Mouse (Mus musculus): ENCODE measurements around the gene Trim10. TPM values are rescaled to one million over a fixed set of nuclear protein-coding genes. Genes with fewer than 3 reads are reported as not detected.
"Not testable (repeated sequence)": the region's sequence is repeated elsewhere in the genome, so short reads cannot be mapped to it uniquely, and the experiment has no call there.

The Trim10 gene
- polyA plus RNA-seq (2014; fragmentation: Nextera tagmentation; extraction: Ambion mirVana) = 28.7 and 32.3 TPM in 2 replicates

- peak within 1 kb of the TSS; percentile 39 for H3K4me3 ChIP-seq (ENCODE audit: low read depth, low read length)
Observed at GRCm38 (mm10) chr17:36869284-36869954, at the start of gene Trim10. Trim10 (plus strand) TSS chr17:36869574.

DNA sequence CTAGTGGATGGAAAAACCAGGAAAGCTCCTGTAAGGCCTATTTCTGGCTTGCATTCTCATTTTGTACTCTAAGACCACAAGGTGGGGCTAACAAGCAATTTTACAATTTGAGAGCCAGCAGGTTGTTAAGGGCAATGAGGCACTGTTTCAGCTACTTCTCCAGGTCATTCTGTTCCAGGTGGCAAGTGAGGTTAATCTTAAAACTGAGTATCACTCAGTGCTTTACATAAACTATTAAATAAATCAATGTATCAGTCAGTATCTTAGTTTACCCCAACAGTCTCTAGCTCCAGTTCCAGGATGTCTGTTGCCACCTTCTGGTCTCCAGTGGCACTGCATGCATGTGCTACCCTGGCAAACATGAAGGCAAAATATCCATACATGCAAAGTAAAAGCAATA, 45.4 kb upstream of the Trim10 start:
- Histone ChIP-seq H3K4me3 (ENCODE audit: low read depth, low read length) (no peak overlapping the region), H3K4me2 (no peak overlapping the region), H3K36me3 (ENCODE audit: control insufficient read depth, insufficient read depth, low read length) (no peaks in the 10 kb centered on the region), H3K9ac (ENCODE audit: low read depth, low read length) (no peak overlapping the region), H3K27me3 (ENCODE audit: control insufficient read depth, insufficient read depth, low read length) (no peaks in the 10 kb centered on the region), H3K4me1 (ENCODE audit: control insufficient read depth, insufficient read depth, low read length) (no peaks in the 10 kb centered on the region), H3K9me3 (replicated peaks; ENCODE audit: control insufficient read depth, low read length) (no peaks in the 10 kb centered on the region), H3K27ac (ENCODE audit: low read depth, low read length) (no peak overlapping the region)
- ATAC-seq (replicated peaks; ENCODE audit: insufficient number of reproducible peaks, low FRiP score, low TSS enrichment) = 0 out of 2 replicates have a peak, but pooled peaks have one; percentile 4

More at GRCm38 (mm10) chr17:36869284-36869954, at the start of gene Trim10:
- 66% methylated on average over 4 of the region's 4 CpGs for WGBS (ENCODE audit: insufficient replicate concordance)
- H3K9me3 ChIP-seq (replicated peaks; ENCODE audit: control insufficient read depth, low read length) = no peaks in the 10 kb centered on the region
- H3K27ac ChIP-seq (ENCODE audit: low read depth, low read length) = peak within 1 kb of the TSS; percentile 70
- no peaks in the 10 kb centered on the region for H3K36me3 ChIP-seq (ENCODE audit: control insufficient read depth, insufficient read depth, low read length)
- H3K27me3 ChIP-seq (ENCODE audit: control insufficient read depth, insufficient read depth, low read length) = peaks cover 31% of the 10 kb centered on the region
- H3K9ac ChIP-seq (ENCODE audit: low read depth, low read length) = peak within 1 kb of the TSS; percentile 62
- ATAC-seq (replicated peaks; ENCODE audit: insufficient number of reproducible peaks, low FRiP score, low TSS enrichment) = peak; percentile 91
- peak within 1 kb of the TSS; percentile 29 for H3K4me2 ChIP-seq
- peaks cover 3% of the 10 kb centered on the region; the same call in 1 of the 2 replicates for H3K4me1 ChIP-seq (ENCODE audit: control insufficient read depth, insufficient read depth, low read length)

DNA sequence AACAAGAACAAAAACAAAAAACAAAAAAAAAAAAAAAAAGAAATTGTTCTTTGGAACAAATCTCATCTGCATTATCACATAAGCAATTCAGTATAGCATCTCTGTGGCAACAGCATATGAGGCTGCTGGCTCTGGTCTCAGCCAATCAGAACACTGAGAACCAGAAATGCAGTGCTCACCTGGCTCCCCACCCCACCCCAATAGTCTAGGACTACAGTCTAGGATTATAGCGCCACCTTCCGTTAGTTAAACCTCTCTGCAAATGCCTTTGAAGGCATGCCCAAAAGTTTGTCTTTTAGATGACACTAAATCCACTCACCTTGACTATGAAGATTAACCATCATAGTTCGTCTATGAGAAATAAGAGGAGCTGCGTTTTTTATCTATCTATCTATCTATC, 43.8 kb upstream of the Trim10 start:
- Histone ChIP-seq H3K4me1 (ENCODE audit: control insufficient read depth, insufficient read depth, low read length) (no peaks in the 10 kb centered on the region), H3K36me3 (ENCODE audit: control insufficient read depth, insufficient read depth, low read length) (no peaks in the 10 kb centered on the region), H3K27ac (ENCODE audit: low read depth, low read length) (no peak overlapping the region), H3K27me3 (ENCODE audit: control insufficient read depth, insufficient read depth, low read length) (no peaks in the 10 kb centered on the region), H3K9me3 (replicated peaks; ENCODE audit: control insufficient read depth, low read length) (no peaks in the 10 kb centered on the region), H3K4me2 (no peak overlapping the region), H3K9ac (ENCODE audit: low read depth, low read length) (no peak overlapping the region), H3K4me3 (ENCODE audit: low read depth, low read length) (no peak overlapping the region)
- WGBS (ENCODE audit: insufficient replicate concordance) = 19% methylated on average over 4 of the region's 4 CpGs
- ATAC-seq (replicated peaks; ENCODE audit: insufficient number of reproducible peaks, low FRiP score, low TSS enrichment) = no peak

DNA sequence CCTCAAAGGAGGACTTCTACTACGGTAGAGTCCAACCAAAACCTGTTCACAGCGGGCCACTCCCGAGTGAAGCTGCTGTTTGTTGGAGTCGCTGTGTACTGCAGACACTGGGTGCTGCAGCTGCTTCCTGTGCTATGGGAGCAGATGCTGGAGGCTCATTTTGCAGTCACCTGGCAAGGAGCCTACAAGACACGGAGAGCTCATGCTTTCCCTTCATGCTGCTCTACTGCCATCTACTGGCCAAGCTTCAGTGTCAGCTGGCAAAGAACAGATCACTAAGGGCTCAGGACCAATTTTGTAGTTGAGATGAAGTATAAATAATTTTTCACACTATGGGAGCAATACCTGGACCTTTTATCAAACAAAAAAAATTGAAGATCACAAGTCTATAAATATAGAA, 43.4 kb upstream of the Trim10 start:
- 0 out of 2 replicates have a peak, but pooled peaks have one; percentile 31 for ATAC-seq (replicated peaks; ENCODE audit: insufficient number of reproducible peaks, low FRiP score, low TSS enrichment)
- not testable (repeated sequence) for H3K27ac ChIP-seq (ENCODE audit: low read depth, low read length); H3K4me1 ChIP-seq (ENCODE audit: control insufficient read depth, insufficient read depth, low read length); H3K9me3 ChIP-seq (replicated peaks; ENCODE audit: control insufficient read depth, low read length); H3K36me3 ChIP-seq (ENCODE audit: control insufficient read depth, insufficient read depth, low read length); H3K4me2 ChIP-seq; H3K9ac ChIP-seq (ENCODE audit: low read depth, low read length); H3K4me3 ChIP-seq (ENCODE audit: low read depth, low read length); H3K27me3 ChIP-seq (ENCODE audit: control insufficient read depth, insufficient read depth, low read length)
- 21% methylated on average over 5 of the region's 5 CpGs for WGBS (ENCODE audit: insufficient replicate concordance)

- H3K27ac ChIP-seq (ENCODE audit: low read depth, low read length) = no peak overlapping the region
- H3K4me1 ChIP-seq (ENCODE audit: control insufficient read depth, insufficient read depth, low read length) = no peaks in the 10 kb centered on the region
- H3K36me3 ChIP-seq (ENCODE audit: control insufficient read depth, insufficient read depth, low read length) = no peaks in the 10 kb centered on the region
- no peak for ATAC-seq (replicated peaks; ENCODE audit: insufficient number of reproducible peaks, low FRiP score, low TSS enrichment)
- no peaks in the 10 kb centered on the region for H3K27me3 ChIP-seq (ENCODE audit: control insufficient read depth, insufficient read depth, low read length)
- H3K9me3 ChIP-seq (replicated peaks; ENCODE audit: control insufficient read depth, low read length) = no peaks in the 10 kb centered on the region
- 81% methylated on average over 2 of the region's 2 CpGs for WGBS (ENCODE audit: insufficient replicate concordance)
- no peak overlapping the region for H3K4me2 ChIP-seq
- H3K4me3 ChIP-seq (ENCODE audit: low read depth, low read length) = no peak overlapping the region
- H3K9ac ChIP-seq (ENCODE audit: low read depth, low read length) = no peak overlapping the region
Observed at GRCm38 (mm10) chr17:36828488-36828887, 40.9 kb upstream of the Trim10 start.

GRCm38 (mm10) chr17:36830470-36830869, 38.9 kb upstream of the Trim10 start:
- no peak for ATAC-seq (replicated peaks; ENCODE audit: insufficient number of reproducible peaks, low FRiP score, low TSS enrichment)
- Histone ChIP-seq H3K27ac (ENCODE audit: low read depth, low read length) (no peak overlapping the region), H3K4me1 (ENCODE audit: control insufficient read depth, insufficient read depth, low read length) (no peaks in the 10 kb centered on the region), H3K36me3 (ENCODE audit: control insufficient read depth, insufficient read depth, low read length) (no peaks in the 10 kb centered on the region), H3K4me3 (ENCODE audit: low read depth, low read length) (no peak overlapping the region), H3K9ac (ENCODE audit: low read depth, low read length) (no peak overlapping the region), H3K4me2 (no peak overlapping the region), H3K9me3 (replicated peaks; ENCODE audit: control insufficient read depth, low read length) (no peaks in the 10 kb centered on the region), H3K27me3 (ENCODE audit: control insufficient read depth, insufficient read depth, low read length) (no peaks in the 10 kb centered on the region)
- WGBS (ENCODE audit: insufficient replicate concordance) = 67% methylated on average over 3 of the region's 3 CpGs

GRCm38 (mm10) chr17:36832694-36833093, 36.7 kb upstream of the Trim10 start:
- ATAC-seq (replicated peaks; ENCODE audit: insufficient number of reproducible peaks, low FRiP score, low TSS enrichment) = no peak
- no peaks in the 10 kb centered on the region for H3K9me3 ChIP-seq (replicated peaks; ENCODE audit: control insufficient read depth, low read length)
- H3K4me3 ChIP-seq (ENCODE audit: low read depth, low read length) = no peak overlapping the region
- peaks cover 7% of the 10 kb centered on the region; the same call in 1 of the 2 replicates for H3K4me1 ChIP-seq (ENCODE audit: control insufficient read depth, insufficient read depth, low read length)
- H3K27ac ChIP-seq (ENCODE audit: low read depth, low read length) = no peak overlapping the region
- H3K36me3 ChIP-seq (ENCODE audit: control insufficient read depth, insufficient read depth, low read length) = no peaks in the 10 kb centered on the region
- no peaks in the 10 kb centered on the region for H3K27me3 ChIP-seq (ENCODE audit: control insufficient read depth, insufficient read depth, low read length)
- 51% methylated on average over 4 of the region's 4 CpGs for WGBS (ENCODE audit: insufficient replicate concordance)
- no peak overlapping the region for H3K4me2 ChIP-seq
- no peak overlapping the region for H3K9ac ChIP-seq (ENCODE audit: low read depth, low read length)

- Histone ChIP-seq H3K27me3 (ENCODE audit: control insufficient read depth, insufficient read depth, low read length) (no peaks in the 10 kb centered on the region), H3K36me3 (ENCODE audit: control insufficient read depth, insufficient read depth, low read length) (no peaks in the 10 kb centered on the region), H3K9ac (ENCODE audit: low read depth, low read length) (no peak overlapping the region), H3K4me2 (peak overlapping the region; percentile 69), H3K4me1 (ENCODE audit: control insufficient read depth, insufficient read depth, low read length) (peaks cover 7% of the 10 kb centered on the region; the same call in 1 of the 2 replicates), H3K4me3 (ENCODE audit: low read depth, low read length) (peak overlapping the region; percentile 80), H3K9me3 (replicated peaks; ENCODE audit: control insufficient read depth, low read length) (no peaks in the 10 kb centered on the region), H3K27ac (ENCODE audit: low read depth, low read length) (peak overlapping the region; percentile 96; the same call in 1 of the 2 replicates)
- 32% methylated on average over 12 of the region's 12 CpGs for WGBS (ENCODE audit: insufficient replicate concordance)
- no peak for ATAC-seq (replicated peaks; ENCODE audit: insufficient number of reproducible peaks, low FRiP score, low TSS enrichment)
Observed at GRCm38 (mm10) chr17:36835591-36836426, 33.6 kb upstream of the Trim10 start.
